Mouse (Mus musculus) heart, postnatal 4 days (tissue): Measurements from ENCODE around the gene Gm2916. TPM values are rescaled to one million over a fixed set of nuclear protein-coding genes. Genes with fewer than 3 reads are reported as not detected.
"Not testable (repeated sequence)": the region's sequence is repeated elsewhere in the genome, so short reads cannot be mapped to it uniquely, and the experiment has no call there.

Experiments used
- DNase-seq: peaks from one replicate; pipeline ENCODE4 v3.0.0; 2021
- total RNA-seq, 2 experiments: library from RNA; stranded (reverse); gene quantifications; 2 replicates each; pipeline ENCODE4 v1.2.3; 2021

The Gm2916 gene
- not detected for total RNA-seq

DNA sequence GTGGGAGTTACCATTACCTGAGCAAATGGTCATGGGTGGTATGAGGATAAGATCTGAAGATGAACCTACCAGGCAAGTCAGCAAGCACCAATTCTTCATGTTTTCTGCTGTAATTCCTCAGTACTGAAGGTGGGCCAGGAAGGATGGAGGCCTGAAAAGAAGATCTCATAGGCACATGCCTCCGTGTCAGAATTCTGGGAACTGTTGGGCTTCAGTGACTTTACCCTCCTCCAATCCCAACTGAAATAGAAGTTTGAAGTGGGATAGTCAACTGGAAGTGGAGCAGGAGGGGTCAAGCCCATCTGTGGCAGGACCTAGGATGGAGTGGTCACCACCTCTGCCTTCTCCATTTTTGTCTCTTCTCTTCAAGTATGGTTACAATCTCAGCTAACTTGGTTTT is at the start of gene Gm2916:
Gm2916 (plus strand) TSS at position 301 of the 400 bp plus-strand sequence.
- DNase-seq: not testable (repeated sequence)

DNA sequence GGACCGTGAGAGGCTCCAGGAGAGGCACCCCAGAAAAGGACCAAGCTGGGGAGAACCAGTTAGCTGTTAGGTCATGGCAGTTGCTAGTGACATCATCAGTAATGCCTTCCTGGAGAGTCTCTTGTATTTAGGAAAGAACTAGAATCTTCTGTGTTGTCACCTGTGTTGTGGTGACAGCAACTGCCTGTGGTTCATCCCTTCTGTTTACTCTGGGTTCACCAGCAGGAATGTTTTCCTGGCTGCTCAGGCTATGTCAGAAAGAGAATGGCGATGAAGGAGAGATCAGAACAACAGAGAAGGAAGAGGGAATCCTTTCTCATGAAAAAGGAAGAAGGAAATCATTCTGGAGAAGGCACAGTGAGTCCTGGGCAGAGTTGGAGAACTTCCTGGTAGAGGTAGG is 38.0 kb upstream of the Gm2916 start, which contains the start of gene Gm3033:
Gm3033 (plus strand) TSS at position 301 of the 400 bp plus-strand sequence.
- DNase-seq: not testable (repeated sequence)

DNA sequence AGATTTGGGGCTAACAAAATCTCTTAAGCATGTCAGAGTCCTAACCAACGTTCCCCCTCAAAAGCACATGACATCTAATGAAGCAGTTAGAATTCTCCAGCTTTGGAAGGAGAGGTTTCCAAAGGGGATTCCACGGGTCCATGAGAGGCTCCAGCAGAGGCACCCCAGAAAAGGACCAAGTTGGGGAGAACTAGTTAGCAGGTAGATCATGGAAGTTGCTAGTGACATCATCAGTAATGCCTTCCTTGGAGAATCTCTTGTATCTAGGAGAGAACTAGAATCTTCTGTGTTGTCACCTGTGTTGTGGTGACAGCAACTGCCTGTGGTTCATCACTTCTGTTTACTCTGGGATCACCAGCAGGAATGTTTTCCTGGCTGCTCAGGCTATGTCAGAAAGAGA is 47.5 kb downstream of the Gm2916 start, which contains the start of gene Gm3029:
Gm3029 (plus strand) TSS at position 301 of the 400 bp plus-strand sequence.
- not testable (repeated sequence) for DNase-seq

DNA sequence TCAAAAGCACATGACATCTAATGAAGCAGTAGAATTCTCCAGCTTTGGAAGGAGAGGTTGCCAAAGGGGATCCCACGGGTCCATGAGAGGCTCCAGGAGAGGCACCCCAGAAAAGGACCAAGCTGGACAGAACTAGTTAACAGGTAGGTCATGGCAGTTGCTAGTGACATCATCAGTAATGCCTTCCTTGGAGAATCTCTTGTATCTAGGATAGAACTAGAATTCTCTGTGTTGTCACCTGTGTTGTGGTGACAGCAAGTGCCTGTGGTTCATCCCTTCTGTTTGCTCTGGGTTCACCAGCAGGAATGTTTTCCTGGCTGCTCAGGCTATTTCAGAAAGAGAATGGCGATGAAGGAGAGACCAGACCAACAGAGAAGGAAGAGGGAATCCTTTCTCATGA is 79.3 kb downstream of the Gm2916 start, which contains the start of gene Gm3095:
Gm3095 (plus strand) TSS at position 301 of the 400 bp plus-strand sequence.
- not testable (repeated sequence) for DNase-seq

Other genes starting within 250 kb of the Gm2916 start
- gene Gm3012, start 249.7 kb upstream of the Gm2916 start, total RNA-seq: not detected
- 1 to 10 TPM; 1.6 TPM for gene Gm3020, start 232.1 kb upstream of the Gm2916 start, total RNA-seq
- gene Gm3043, start 195.4 kb upstream of the Gm2916 start, total RNA-seq: not detected
- under 1 TPM; 0.74 to 0.83 TPM for gene Gm3002, start 74.1 kb upstream of the Gm2916 start, total RNA-seq
- gene Gm3033, start 37.9 kb upstream of the Gm2916 start, total RNA-seq: under 1 TPM in 1 of 2 experiments, not detected in 1; 0.55 TPM
- not detected for gene Gm3029, start 47.6 kb downstream of the Gm2916 start, total RNA-seq
- under 1 TPM in 1 of 2 experiments, not detected in 1; 0.24 TPM for gene Gm3095, start 79.4 kb downstream of the Gm2916 start, total RNA-seq
- gene Gm3099, start 114.2 kb downstream of the Gm2916 start, total RNA-seq: not detected
- gene Gm5796, start 139.8 kb downstream of the Gm2916 start, total RNA-seq: 1 to 10 TPM; 1.4 to 1.9 TPM
- under 1 TPM; 0.24 to 0.47 TPM for gene Gm3115, start 199.9 kb downstream of the Gm2916 start, total RNA-seq
- 1 to 10 TPM; 2.3 to 3.1 TPM for gene Gm8108, start 226.4 kb downstream of the Gm2916 start, total RNA-seq